Mouse (Mus musculus): ENCODE measurements at regions not wholly inside any gene's neighbourhood (a gene's known extent, or its start where the extent isn't known, plus 50 kb on each side); places are given as distances from the start of the nearest gene placed in this dataset.

DNA sequence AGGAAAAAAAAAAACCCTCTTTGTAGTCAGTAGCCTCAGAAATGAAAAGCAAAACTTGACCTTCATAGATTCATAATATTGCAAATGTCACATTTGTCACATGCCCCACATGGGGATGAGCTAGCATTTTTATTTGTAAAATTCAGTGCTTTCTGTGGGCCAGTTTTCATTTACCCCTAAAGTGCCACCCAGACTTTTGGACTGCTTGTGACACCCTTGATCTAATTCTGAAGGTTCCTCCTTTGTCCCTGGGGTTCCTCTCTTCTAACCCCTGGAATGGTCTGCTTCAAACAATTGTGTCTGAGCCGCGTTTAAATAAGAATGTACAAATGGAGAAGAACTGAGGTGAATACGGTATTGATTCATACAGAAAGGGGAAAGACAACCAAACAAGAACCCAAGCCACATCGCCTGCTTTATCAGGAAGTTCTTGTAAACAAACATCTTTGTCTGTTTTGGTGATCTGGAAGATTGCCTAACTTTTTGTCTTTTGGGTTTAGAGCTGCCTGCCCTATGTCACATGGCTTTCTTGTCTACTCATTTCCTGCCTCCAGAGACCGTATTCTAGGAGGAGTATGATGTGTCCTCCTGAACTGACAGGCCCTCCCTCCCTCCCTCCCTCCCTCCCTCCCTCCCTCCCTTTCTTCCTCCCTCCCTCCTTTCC, 203.1 kb upstream of the Gm9833 start:
- ATAC-seq (ENCODE audit: low TSS enrichment) = no peak

- peak; percentile 69 for ATAC-seq (ENCODE audit: low TSS enrichment)
These were observed 202.3 kb upstream of the Gm9833 start for GRCm38 (mm10) chr3:9885565-9885964.

DNA sequence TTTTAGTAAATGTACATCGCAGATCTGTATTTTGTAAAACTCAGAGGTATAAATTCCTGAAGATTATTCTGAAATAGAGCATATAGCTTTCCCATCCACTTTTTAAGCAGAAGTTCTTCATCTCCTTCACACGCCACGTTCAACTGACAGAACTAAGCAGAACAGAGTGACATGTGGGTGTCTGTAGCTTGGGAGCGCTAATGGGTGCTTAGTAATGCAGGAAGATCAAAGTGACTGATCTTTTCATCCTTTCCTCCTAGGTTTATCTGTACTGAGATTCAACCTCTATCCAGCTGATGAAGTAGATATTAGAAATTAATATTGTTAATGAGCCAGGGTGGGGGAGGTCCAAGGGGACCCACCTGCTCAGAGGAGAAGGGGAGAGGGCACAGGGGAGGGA, 201.8 kb upstream of the Gm9833 start:
- ATAC-seq (ENCODE audit: low TSS enrichment) = no peak

GRCm38 (mm10) chr3:9886765-9887626, 200.9 kb upstream of the Gm9833 start:
- peak; percentile 7 for ATAC-seq (ENCODE audit: low TSS enrichment)

DNA sequence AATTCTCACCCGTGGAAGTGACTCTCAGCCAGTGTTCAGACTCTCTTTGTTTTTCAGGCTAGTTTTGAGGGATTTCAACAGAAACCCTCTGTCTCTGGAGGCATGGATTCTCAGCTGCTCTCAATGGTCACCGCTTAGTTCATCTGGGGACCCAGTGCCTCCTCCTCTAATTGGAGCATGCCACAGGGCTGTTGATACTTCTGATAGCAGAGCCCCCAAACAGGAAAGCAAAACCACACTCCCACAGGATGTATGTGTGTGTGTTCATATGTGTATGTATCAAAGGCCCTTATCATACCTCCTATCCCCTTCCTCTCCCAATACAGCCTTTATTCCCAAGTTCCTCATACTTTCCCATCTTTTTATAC, 200.3 kb upstream of the Gm9833 start:
- ATAC-seq (ENCODE audit: low TSS enrichment) = no peak

DNA sequence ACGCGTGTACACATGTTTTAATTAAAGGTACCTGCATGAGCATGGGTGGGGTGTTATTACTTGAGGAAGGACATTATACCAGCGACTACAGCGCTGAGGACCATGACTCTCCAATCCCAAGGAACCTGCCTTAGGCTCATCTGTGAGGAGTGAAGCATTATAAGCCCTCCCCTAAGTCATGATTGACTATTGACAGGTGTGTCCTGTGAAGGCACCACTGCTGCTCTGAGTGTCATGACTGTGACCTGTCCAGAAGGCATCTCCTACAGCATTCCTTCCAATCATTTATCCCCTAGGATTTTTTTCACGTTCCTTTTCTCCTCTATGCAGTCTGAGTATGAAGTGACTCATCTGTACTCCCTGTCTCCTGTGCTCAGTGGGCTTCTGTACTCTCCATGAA, 199.9 kb upstream of the Gm9833 start:
- no peak for ATAC-seq (ENCODE audit: low TSS enrichment)

GRCm38 (mm10) chr3:9892884-9893494, 194.9 kb upstream of the Gm9833 start:
- ATAC-seq (ENCODE audit: low TSS enrichment) = peak; percentile 97

DNA sequence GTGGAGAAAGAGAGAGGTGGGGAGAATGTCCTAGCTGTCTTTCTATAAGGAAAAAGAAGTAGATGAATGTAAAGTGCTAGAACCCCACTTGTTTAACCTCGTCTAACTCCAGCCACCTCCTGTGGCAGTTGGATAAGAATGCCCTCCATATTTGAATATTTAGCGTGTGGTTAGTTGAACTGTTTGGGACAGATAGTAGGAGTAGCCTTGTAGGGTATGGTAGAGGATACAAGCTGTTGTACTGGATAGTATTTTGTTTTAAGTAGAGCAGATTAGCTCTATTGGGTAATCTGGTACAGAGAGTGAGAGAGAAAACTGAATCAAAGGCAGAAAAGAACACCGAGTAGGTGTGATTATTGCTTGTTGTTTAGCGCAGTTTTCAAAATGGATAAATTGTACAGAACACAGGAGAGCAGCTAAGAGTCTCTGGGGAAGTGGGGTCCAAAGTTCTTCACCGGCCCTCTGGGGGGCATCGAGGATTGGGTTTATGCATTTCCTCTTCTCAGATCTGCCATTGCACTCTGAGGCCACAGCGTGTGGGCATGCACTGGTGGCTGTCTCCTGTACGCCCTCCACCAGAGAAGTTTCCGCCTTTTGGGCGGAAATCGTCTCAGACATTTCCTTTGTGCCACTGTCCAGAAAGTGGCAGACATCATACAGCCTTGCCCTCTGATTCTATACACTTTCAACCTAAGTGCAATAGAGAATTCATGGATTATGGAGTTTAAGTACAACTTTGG, 192.3 kb upstream of the Gm9833 start:
- no peak for ATAC-seq (ENCODE audit: low TSS enrichment)

DNA sequence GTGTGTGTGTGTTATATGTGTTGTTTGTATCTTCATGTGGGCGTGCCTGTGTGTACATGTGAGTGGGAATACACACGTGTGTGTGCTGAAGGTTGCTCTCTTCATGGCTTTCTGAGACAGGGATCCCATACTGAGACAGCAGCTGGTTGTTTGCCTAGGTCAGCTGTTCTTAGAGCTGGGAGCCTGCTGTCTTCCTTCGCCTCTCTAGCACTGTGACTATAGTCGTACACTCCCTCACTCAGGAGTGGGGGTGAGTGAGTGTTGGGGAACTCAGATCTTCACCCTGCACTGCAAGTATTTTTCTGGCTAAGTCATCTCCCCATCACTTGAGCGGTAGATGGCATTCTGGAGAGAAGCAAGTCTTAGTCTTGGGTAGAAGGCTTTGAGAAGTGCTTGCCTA, 191.6 kb upstream of the Gm9833 start:
- ATAC-seq (ENCODE audit: low TSS enrichment) = peak; percentile 53; the same call in 1 of the 2 replicates

DNA sequence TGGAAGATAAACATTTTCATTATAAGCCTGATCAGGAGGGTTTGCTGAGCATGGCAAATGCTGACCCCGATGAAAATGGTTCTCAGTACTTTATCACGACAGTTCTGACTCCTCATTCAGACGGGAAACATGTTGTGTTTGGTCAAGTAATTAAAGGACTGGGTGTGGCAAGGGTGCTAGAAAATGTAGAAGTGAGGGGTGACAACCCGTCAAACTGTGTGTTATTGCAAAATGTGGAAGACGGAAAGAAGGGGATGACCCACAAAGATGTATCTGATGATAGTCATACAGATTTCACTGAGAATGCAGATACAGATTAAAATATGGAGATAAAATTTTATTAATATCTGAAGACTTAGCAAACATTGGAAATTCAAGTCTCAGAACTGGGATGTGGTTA, 186.2 kb upstream of the Gm9833 start:
- no peak for ATAC-seq (ENCODE audit: low TSS enrichment)

- no peak for ATAC-seq (ENCODE audit: low TSS enrichment)
These were observed 174.6 kb upstream of the Gm9833 start for GRCm38 (mm10) chr3:9913357-9913756.

GRCm38 (mm10) chr3:9916538-9917106, 171.3 kb upstream of the Gm9833 start:
- no peak for ATAC-seq (ENCODE audit: low TSS enrichment)

DNA sequence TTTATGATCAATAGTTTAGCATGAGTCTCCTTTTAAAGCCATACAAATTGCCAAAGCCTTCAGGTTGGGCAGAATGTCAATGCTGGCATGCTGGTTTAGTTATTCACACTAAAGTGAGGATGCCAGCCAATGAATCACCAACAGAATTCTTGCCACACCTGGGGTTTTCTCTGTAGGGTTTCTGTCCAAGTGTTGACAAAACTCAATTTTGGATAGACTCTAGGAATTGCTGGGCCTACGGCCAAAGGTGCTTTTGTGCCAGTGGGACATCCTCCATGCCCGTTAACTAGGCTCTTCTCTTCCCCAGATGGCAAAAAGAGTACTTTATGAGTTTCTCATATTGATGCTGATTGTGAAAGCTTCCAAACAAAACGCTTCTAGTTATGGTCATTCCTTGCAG, 167.6 kb upstream of the Gm9833 start:
- no peak for ATAC-seq (ENCODE audit: low TSS enrichment)

DNA sequence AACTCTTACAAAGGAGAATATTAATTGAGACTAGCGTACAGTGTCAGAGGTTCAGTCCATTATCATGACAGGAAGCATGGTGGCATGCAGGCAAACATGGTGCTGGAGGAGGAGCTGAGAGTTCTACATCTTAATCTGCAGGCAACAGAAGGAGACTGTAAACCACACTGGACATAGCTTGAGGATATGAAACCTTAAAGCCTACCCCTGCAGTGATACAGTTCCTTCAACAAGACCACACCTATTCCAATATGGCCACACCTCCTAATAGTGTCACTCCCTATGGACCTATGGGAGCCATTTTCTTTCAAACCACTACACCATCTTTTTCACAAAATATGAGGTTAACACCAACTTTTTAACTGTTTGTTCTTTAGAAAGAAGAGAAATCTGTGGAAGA, 166.2 kb upstream of the Gm9833 start:
- no peak for ATAC-seq (ENCODE audit: low TSS enrichment)

GRCm38 (mm10) chr3:9922541-9923046, 165.3 kb upstream of the Gm9833 start:
- peak; percentile 41; the same call in 1 of the 2 replicates for ATAC-seq (ENCODE audit: low TSS enrichment)

DNA sequence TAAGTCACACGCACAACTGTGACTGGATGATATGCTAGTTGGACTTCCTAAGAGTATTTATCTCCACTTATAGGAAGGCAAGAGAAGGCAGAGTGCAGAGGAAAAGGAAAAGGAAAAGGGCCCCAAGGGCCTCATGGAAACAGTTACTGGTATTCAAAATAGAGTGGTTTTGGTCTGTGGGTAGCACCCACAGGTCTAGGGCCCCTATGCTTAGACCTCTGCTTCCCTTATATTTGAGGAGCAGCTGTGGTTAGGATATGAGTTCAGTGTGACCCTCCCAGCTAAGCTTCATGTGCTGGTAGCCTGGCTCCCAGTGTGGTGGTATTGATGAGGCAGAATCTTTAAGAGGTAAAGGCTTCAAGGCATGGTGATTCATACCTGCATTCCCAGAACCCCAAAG, 163.3 kb upstream of the Gm9833 start:
- no peak for ATAC-seq (ENCODE audit: low TSS enrichment)

- 0 out of 2 replicates have a peak, but pooled peaks have one; percentile 44 for ATAC-seq (ENCODE audit: low TSS enrichment)
These were observed 151.0 kb upstream of the Gm9833 start for GRCm38 (mm10) chr3:9936853-9937441.

DNA sequence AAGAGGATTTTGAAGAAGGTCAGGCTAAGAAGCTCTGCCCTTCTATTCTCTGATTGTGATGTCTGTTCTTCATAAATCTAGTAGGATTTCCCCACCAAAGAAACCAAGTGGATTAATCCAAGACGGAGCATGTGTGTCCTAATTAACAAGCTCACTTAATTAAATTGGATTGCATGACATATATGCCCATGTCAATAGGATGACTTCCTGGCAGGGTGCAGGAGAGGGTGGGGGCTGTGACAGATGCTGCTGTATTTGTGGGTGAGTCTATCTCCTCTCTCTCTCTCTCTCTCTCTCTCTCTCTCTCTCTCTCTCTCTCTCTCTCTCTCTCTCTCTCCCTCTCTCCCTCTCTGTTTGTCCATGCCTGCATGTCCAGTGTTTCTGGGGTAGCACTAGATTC, 149.3 kb upstream of the Gm9833 start:
- no peak for ATAC-seq (ENCODE audit: low TSS enrichment)

- no peak for ATAC-seq (ENCODE audit: low TSS enrichment)
These were observed 145.3 kb upstream of the Gm9833 start for GRCm38 (mm10) chr3:9942631-9943030.

DNA sequence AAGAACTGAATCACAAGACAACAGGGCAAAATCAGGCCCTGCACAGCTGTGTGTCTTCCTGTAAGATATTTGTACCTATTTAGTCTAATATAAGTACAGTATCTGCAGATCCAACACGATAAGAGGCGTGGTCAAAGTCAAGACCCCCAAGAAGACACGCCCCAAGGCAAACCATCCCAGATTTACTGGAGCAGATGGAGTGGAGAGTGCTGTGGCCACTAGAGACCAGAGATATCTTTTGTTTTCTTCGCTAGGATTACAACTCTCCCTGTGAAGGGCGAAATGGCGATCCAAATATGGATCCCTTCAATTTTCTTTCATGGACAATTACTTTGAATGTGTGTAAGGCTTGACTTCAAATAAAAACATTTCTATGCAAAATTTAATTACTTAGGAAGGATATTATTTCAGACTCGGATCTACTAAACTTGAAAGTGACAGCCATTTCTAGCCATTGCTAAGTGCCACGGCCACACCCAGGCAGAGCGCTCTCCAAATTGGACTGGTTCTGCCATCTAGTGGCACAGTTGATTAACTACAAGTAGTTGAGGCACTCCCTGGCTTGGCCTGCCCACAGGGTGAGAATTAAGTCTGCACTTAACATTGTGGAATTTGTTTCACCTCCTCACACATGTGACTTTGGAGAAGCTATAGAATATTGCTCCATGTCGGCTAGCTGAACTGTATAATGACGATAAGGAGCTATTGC, 140.4 kb upstream of the Gm9833 start:
- peak; percentile 97 for ATAC-seq (ENCODE audit: low TSS enrichment)

- no peak for ATAC-seq (ENCODE audit: low TSS enrichment)
These were observed 139.8 kb upstream of the Gm9833 start for GRCm38 (mm10) chr3:9948114-9948513.
